Mouse (Mus musculus): ENCODE data around the gene Olfr1508.
"Not testable (repeated sequence)": the region's sequence is repeated elsewhere in the genome, so short reads cannot be mapped to it uniquely, and the experiment has no call there.

Olfr1508 gene

DNA sequence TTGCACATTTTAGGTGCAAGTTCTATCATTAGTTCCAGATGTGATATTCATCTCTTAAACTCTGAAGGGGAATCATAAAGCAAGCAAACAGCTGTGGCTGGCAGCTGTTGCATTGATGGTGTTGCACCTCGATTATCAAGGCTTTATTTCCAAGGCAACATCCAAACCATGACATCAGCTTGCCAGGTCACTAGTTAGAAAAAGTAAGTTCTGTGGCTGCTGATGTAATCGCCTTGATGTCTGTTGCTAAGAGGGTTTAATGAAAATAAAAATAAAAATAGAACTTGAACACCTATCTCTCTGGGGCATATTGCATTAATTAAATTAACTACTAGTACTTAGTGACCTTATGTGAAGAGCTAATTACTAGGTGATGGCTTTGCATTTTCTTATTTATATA lies at the start of gene Olfr1508:
Olfr1508 (minus strand) TSS at position 101 of the 400 bp plus-strand sequence.
- DNase-seq (ENCODE audit: low spot score): no peak

DNA sequence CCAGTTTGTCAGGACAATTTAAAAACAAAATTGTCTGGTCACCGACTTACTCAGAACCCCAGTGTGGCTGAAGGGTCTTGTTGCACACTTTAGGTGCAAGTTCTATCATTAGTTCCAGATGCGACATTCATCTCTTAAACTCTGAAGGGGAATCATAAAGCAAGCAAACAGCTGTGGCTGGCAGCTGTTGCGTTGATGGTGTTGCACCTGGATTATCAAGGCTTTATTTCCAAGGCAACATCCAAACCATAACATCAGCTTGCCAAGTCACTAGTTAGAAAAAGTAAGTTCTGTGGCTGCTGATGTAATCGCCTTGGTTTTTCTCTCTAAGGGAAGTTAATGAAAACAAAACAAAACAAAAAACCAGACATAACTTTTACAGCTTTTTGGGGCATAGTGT lies 28.2 kb upstream of the Olfr1508 start, which contains the start of gene Olfr1507:
Olfr1507 (minus strand) TSS at position 234 of the 400 bp plus-strand sequence.
- no peak for DNase-seq (ENCODE audit: low spot score)

DNA sequence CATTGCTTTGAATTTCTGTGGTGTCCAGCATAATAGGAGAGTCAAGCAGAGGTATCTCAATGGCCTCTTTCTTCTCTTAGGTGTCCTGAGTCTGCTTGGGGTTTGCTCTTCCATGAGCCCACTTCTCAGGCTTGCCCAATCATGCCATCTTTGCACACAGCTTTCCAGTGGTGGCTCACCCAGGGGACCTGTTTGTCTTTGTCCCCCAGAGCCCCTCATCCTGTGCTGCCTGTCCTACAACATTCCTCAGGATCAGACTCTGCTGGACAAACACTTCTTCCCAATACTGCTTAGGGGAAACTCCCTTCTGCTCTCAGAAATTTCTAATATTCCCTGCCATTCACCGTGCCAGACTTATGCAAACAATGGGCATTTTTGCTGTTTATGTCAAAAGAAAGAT lies 1.6 kb downstream of the Olfr1508 start:
- no peak for DNase-seq (ENCODE audit: low spot score)

DNA sequence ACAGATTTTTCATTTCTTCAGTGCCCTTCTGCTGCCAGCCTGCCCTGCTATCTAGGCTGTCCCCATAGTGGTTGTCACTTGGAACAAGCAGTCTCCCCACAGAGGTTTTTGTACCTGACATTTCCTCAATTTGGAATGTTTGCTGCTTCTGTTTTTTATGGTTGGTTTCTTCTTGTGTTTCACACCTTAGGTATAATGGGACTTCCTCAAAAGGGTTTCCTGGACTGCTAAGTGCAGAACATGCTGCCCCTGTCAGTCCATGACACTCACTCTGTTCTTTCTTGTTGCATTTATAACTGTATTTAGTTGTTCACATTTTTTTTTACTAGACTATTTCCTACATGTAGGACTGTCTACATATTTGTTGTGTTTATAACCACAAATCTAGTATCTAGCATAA lies 5.4 kb downstream of the Olfr1508 start:
- no peak for DNase-seq (ENCODE audit: low spot score)

DNA sequence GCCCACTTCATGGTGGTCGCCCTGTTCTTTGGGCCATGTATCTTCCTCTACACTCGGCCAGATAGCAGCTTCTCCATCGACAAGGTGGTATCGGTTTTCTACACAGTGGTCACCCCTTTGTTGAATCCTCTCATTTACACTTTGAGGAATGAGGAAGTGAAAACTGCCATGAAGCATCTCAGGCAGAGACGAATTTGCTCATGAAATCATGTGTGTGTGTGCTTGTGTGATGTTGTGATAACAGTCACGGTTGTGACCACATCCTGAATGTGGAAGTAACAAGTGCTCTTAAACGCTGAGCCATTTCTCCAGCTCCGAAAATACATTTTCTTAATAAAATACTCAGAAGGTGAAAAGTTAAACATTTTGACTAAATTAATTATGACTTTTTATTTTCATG lies 16.2 kb downstream of the Olfr1508 start:
- no peak for DNase-seq (ENCODE audit: low spot score)

DNA sequence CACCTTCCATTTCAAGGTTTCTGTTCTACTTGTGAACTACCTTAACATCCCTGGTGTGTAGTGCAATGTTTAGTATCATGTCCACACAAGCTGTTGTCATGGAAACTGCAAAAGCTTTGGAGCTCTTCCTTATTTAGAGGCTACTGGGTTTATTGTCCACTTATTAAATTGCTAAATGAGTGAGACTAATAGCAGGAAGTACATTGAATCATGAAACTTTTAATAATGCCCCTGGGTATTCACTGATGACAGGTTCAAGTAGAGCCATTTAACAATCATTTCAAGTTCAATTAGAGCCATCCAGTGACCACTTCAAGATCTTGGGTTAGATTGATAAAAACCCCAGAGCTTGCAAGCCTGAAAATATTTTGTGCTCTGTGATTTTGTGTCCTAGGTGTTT lies 24.6 kb downstream of the Olfr1508 start, which contains the start of gene Olfr1509:
Olfr1509 (plus strand) TSS at position 301 of the 400 bp plus-strand sequence.
- no peak for DNase-seq (ENCODE audit: low spot score)

DNA sequence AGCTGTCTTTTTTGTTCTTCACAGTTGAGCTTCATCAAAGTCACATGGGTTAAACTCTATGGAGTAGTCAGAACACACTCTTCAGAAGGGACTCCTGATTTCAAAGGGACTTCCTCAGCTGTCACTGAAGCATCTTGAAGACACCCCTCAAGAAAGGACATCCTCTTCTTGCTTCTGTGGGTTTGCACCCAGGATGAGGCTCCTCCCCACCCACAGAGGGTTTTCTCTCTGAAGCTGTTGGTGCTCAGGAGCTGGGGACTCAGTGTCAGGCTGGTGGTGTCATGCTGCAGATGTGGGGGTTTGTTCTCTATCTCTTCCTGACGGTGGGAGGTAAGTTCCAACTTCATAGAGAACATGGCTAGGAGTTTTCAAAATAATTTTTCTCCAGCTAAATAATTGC lies 39.6 kb downstream of the Olfr1508 start:
- no peak for DNase-seq (ENCODE audit: low spot score)

DNA sequence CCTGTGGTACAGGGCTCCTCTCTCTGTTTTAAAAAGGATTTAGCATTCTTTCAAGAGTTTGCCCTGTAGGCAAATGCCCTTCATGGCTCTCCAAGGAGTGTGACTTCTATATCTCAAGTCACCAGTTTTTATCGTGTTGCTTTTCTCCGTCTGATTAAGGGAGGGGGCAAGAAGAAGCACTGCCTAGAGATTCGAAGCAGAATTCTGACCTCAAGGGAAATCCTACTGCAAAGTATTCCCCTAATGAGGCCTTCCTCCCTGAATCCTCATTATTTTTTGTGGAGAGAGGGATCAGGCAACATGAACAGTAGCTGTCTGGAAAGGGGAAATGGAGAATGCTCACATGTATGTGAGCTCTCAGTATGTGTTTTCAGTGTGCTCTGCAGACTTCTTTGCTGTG lies 53.0 kb downstream of the Olfr1508 start, which contains the start of gene Olfr1510:
Olfr1510 (minus strand) TSS at position 101 of the 400 bp plus-strand sequence.
- no peak for DNase-seq (ENCODE audit: low spot score)

DNA sequence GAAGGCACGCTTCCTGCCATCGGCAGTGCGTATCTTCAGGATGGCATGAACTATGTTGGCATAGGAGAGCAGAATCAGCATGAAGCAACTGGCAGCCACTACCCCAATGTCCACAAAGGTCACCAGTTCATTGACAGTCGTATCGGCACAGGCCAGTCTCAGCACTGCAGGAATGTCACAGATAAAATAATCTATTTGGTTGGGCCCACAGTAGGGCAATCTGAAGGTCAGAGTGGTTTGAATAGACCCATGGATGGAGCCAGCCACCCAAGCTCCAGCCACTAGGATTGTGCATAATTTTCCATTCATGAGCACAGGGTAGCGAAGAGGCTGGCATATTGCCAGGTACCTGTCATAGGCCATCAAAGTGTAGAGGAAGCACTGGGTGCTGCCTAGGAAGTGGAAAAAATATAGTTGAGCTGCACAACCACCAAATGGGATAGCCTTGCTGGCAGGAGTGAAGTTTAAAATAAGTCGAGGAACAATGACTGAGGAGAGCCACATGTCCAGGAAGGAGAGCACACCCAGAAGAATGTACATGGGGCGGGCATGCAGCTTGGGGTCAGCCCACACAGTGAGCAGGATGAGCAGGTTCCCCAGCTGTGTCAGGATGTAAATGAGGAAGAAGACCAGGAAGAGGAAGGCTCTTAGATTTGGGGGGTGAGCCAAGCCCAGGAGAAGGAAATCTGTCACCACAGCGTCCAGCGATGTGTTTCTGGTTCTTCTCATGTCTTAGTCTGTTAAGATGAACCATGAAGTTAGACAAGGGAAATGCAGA lies 57.0 kb downstream of the Olfr1508 start:
- DNase-seq (ENCODE audit: low spot score): not testable (repeated sequence)
